Mouse (Mus musculus) MEL (cell line): Measurements from ENCODE around the gene Pramel6. TPM values are rescaled to one million over a fixed set of nuclear protein-coding genes. Genes with fewer than 3 reads are reported as not detected.

ENCODE experiments used
- DNase-seq: peaks from one replicate; pipeline ENCODE4 v3.0.0; 2011; ENCODE audit warnings: low read depth, low spot score
- H3K27ac ChIP-seq: 2 replicates; pipeline ENCODE4 v1.5.1; 2012; ENCODE audit warnings: low read depth, mild to moderate bottlenecking, control low read depth, low read length, moderate library complexity; ENCODE audit not compliant: control insufficient read depth
- H3K27me3 ChIP-seq, 2 experiments: fragments of 150-350 bp in 1 of 2; sonication (generic) in 1 of 2; 2 replicates each; pipeline ENCODE4 v1.6.1; 2012; ENCODE audit warnings: low read length in 2 of 2, mild to moderate bottlenecking in 2 of 2, improper control_type of control experiment in 1 of 2, moderate library complexity in 1 of 2; ENCODE audit not compliant: insufficient read depth in 2 of 2, control insufficient read depth in 1 of 2
- H3K36me3 ChIP-seq, 2 experiments: 2 replicates each; pipeline ENCODE4 v1.6.1; 2012 to 2014; ENCODE audit warnings: low read length in 2 of 2, improper control_type of control experiment in 1 of 2, inconsistent platforms in 1 of 2, mild to moderate bottlenecking in 1 of 2; ENCODE audit not compliant: insufficient read depth in 2 of 2, control insufficient read depth in 1 of 2
- H3K4me1 ChIP-seq, 2 experiments: fragments of 150-350 bp in 1 of 2; sonication (generic) in 1 of 2; 2 replicates each; pipeline ENCODE4 v1.6.1; 2012; ENCODE audit warnings: low read length in 2 of 2, improper control_type of control experiment in 1 of 2, mild to moderate bottlenecking in 1 of 2; ENCODE audit not compliant: insufficient read depth in 2 of 2, control insufficient read depth in 1 of 2
- H3K4me3 ChIP-seq, 2 experiments: fragments of 150-350 bp in 1 of 2; sonication (generic) in 1 of 2; 2 replicates each; pipeline ENCODE4 v1.5.1; 2012; ENCODE audit warnings: low read depth in 2 of 2, low read length in 2 of 2, mild to moderate bottlenecking in 2 of 2, moderate library complexity in 2 of 2, control low read depth in 1 of 2, improper control_type of control experiment in 1 of 2; ENCODE audit not compliant: control insufficient read depth in 1 of 2, insufficient read depth in 1 of 2
- H3K79me2 ChIP-seq: 2 replicates; pipeline ENCODE4 v1.6.1; 2012; ENCODE audit warnings: mild to moderate bottlenecking, low read length, moderate library complexity; ENCODE audit not compliant: control insufficient read depth, poor library complexity, insufficient read depth
- H3K9ac ChIP-seq: 2 replicates; pipeline ENCODE4 v1.6.1; 2012; ENCODE audit warnings: low read depth, mild to moderate bottlenecking, control low read depth, low read length, moderate library complexity; ENCODE audit not compliant: control insufficient read depth, poor library complexity, severe bottlenecking
- H3K9me3 ChIP-seq: fragments of 150-350 bp; sonication (generic); replicated peaks from 2 replicates; pipeline ENCODE4 v1.6.1; 2012; ENCODE audit warnings: mild to moderate bottlenecking, low read length, improper control_type of control experiment, moderate library complexity; ENCODE audit not compliant: insufficient read depth
- CHD1 ChIP-seq: IDR thresholded peaks from 2 replicates; pipeline ENCODE4 v1.6.1; 2012; ENCODE audit warnings: low read depth, mild to moderate bottlenecking, inconsistent platforms, low read length, improper control_type of control experiment
- CHD2 ChIP-seq: IDR thresholded peaks from 2 replicates; pipeline ENCODE4 v1.6.1; 2011; ENCODE audit warnings: low read length, improper control_type of control experiment
- CTCF ChIP-seq, 3 experiments: IDR thresholded peaks in 2 of 3; conservative IDR thresholded peaks in 1 of 3; 2 replicates each; pipeline ENCODE4 v1.5.1; 2011 to 2012; ENCODE audit warnings: low read length in 3 of 3, low read depth in 2 of 3, mild to moderate bottlenecking in 2 of 3, improper control_type of control experiment in 1 of 3, inconsistent platforms in 1 of 3, mixed read lengths in 1 of 3, moderate library complexity in 1 of 3; ENCODE audit not compliant: control insufficient read depth in 1 of 3, insufficient read depth in 1 of 3, poor library complexity in 1 of 3, severe bottlenecking in 1 of 3
- E2F4 ChIP-seq: IDR thresholded peaks from 2 replicates; pipeline ENCODE4 v1.6.1; 2011; ENCODE audit warnings: low read depth, low read length, improper control_type of control experiment, borderline replicate concordance
- ELF1 ChIP-seq: IDR thresholded peaks from 2 replicates; pipeline ENCODE4 v1.6.1; 2014; ENCODE audit warnings: low read depth, mild to moderate bottlenecking, inconsistent platforms, low read length, improper control_type of control experiment, moderate library complexity
- GABPA ChIP-seq: IDR thresholded peaks from 2 replicates; pipeline ENCODE4 v1.6.1; 2012; ENCODE audit warnings: low read depth, mild to moderate bottlenecking, inconsistent platforms, low read length, improper control_type of control experiment, moderate library complexity
- HCFC1 ChIP-seq: IDR thresholded peaks from 2 replicates; pipeline ENCODE4 v1.6.1; 2012; ENCODE audit warnings: low read depth, mild to moderate bottlenecking, inconsistent platforms, low read length, improper control_type of control experiment, moderate library complexity
- JUND ChIP-seq: IDR thresholded peaks from 2 replicates; pipeline ENCODE4 v1.6.1; 2011; ENCODE audit warnings: low read depth, mild to moderate bottlenecking, improper control_type of control experiment, low read length
- MAFK ChIP-seq: IDR thresholded peaks from 2 replicates; pipeline ENCODE4 v1.6.1; 2011; ENCODE audit warnings: low read depth, mild to moderate bottlenecking, low read length, improper control_type of control experiment, borderline replicate concordance
- MAZ ChIP-seq: IDR thresholded peaks from 2 replicates; pipeline ENCODE4 v1.6.1; 2012; ENCODE audit warnings: low read depth, mild to moderate bottlenecking, inconsistent platforms, low read length, improper control_type of control experiment
- MEF2A ChIP-seq: IDR thresholded peaks from 2 replicates; pipeline ENCODE4 v1.6.1; 2014; ENCODE audit warnings: low read depth, mild to moderate bottlenecking, inconsistent platforms, low read length, improper control_type of control experiment; ENCODE audit not compliant: poor library complexity, insufficient replicate concordance, severe bottlenecking; ENCODE audit errors: extremely low read depth
- MYB ChIP-seq: IDR thresholded peaks from 2 replicates; pipeline ENCODE4 v1.6.1; 2011; ENCODE audit warnings: mild to moderate bottlenecking, low read depth, low read length, improper control_type of control experiment
- MYC ChIP-seq: IDR thresholded peaks from 2 replicates; pipeline ENCODE4 v1.6.1; 2011; ENCODE audit warnings: low read depth, mild to moderate bottlenecking, low read length, improper control_type of control experiment, moderate library complexity
- NELFE ChIP-seq: IDR thresholded peaks from 2 replicates; pipeline ENCODE4 v1.6.1; 2011; ENCODE audit warnings: low read depth, low read length, improper control_type of control experiment
- NRF1 ChIP-seq: IDR thresholded peaks from 2 replicates; pipeline ENCODE4 v1.6.1; 2014; ENCODE audit warnings: low read depth, mild to moderate bottlenecking, inconsistent platforms, low read length, improper control_type of control experiment, moderate library complexity; ENCODE audit not compliant: poor library complexity, insufficient read depth, severe bottlenecking
- POLR2A ChIP-seq, 2 experiments: IDR thresholded peaks; 2 replicates each; pipeline ENCODE4 v1.6.1; 2011 to 2012; ENCODE audit warnings: low read length in 2 of 2, mild to moderate bottlenecking in 2 of 2, control low read depth in 1 of 2, improper control_type of control experiment in 1 of 2, low read depth in 1 of 2, moderate library complexity in 1 of 2; ENCODE audit not compliant: control insufficient read depth in 1 of 2, insufficient read depth in 1 of 2, poor library complexity in 1 of 2
- SIN3A ChIP-seq: IDR thresholded peaks from 2 replicates; pipeline ENCODE4 v1.6.1; 2012; ENCODE audit warnings: low read length, improper control_type of control experiment, inconsistent platforms
- SMC3 ChIP-seq: IDR thresholded peaks from 2 replicates; pipeline ENCODE4 v1.6.1; 2011; ENCODE audit warnings: low read depth, low read length, improper control_type of control experiment
- TAL1 ChIP-seq: IDR thresholded peaks from 2 replicates; pipeline ENCODE4 v1.6.1; 2012; ENCODE audit warnings: mild to moderate bottlenecking, inconsistent platforms, low read length, moderate library complexity, mixed read lengths
- TBP ChIP-seq: IDR thresholded peaks from 2 replicates; pipeline ENCODE4 v1.8.0; 2011; ENCODE audit warnings: low read depth, low read length, improper control_type of control experiment
- UBTF ChIP-seq: IDR thresholded peaks from 2 replicates; pipeline ENCODE4 v1.6.1; 2012; ENCODE audit warnings: low read depth, mild to moderate bottlenecking, inconsistent platforms, low read length, improper control_type of control experiment, moderate library complexity, borderline replicate concordance; ENCODE audit not compliant: insufficient read depth
- USF1 ChIP-seq: IDR thresholded peaks from 2 replicates; pipeline ENCODE4 v1.6.1; 2014; ENCODE audit warnings: low read depth, mild to moderate bottlenecking, inconsistent platforms, low read length, improper control_type of control experiment, moderate library complexity
- USF2 ChIP-seq, 2 experiments: IDR thresholded peaks; 2 replicates each; pipeline ENCODE4 v1.6.1; 2011 to 2012; ENCODE audit warnings: improper control_type of control experiment in 2 of 2, low read length in 2 of 2, borderline replicate concordance in 1 of 2, inconsistent platforms in 1 of 2, low read depth in 1 of 2, mild to moderate bottlenecking in 1 of 2; ENCODE audit not compliant: insufficient read depth in 1 of 2
- ZC3H11A ChIP-seq: IDR thresholded peaks from 2 replicates; pipeline ENCODE4 v1.6.1; 2012; ENCODE audit warnings: low read depth, mild to moderate bottlenecking, inconsistent platforms, low read length, improper control_type of control experiment
- ZKSCAN1 ChIP-seq: IDR thresholded peaks from 2 replicates; pipeline ENCODE4 v1.6.1; 2012; ENCODE audit warnings: low read depth, mild to moderate bottlenecking, inconsistent platforms, low read length, improper control_type of control experiment, moderate library complexity
- ZMIZ1 ChIP-seq: IDR thresholded peaks from 2 replicates; pipeline ENCODE4 v1.6.1; 2012; ENCODE audit warnings: low read depth, mild to moderate bottlenecking, inconsistent platforms, low read length, improper control_type of control experiment, moderate library complexity
- polyA plus RNA-seq, 2 experiments: library from polyadenylated mRNA; stranded (reverse) in 1 of 2; unstranded in 1 of 2; fragments of >175 nt in 1 of 2; fragments of >200 nt in 1 of 2; gene quantifications; 2 replicates each; pipeline versions ENCODE4 v1.2.1 to v1.2.4; 2012; ENCODE audit warnings: low replicate concordance in 2 of 2, low read depth in 1 of 2; ENCODE audit not compliant: insufficient read length in 2 of 2, insufficient read depth in 1 of 2, missing spikeins in 1 of 2
- total RNA-seq: library from RNA; depleted of rRNA; stranded (reverse); fragments of 300-350 nt; gene quantifications from 2 replicates; pipeline ENCODE4 v1.2.3, GENCODE M21; 2012

Pramel6 gene
- total and polyA plus RNA-seq, 3 experiments, result not detected

- no peak for DNase-seq
- Histone ChIP-seq H3K27me3 (no peaks in the 10 kb centered on the region), H3K9me3 (no peaks in the 10 kb centered on the region), H3K79me2 (no peaks in the 10 kb centered on the region), H3K9ac (no peak within 1 kb of the TSS), H3K36me3 (no peaks in the 10 kb centered on the region), H3K4me1 (no peaks in the 10 kb centered on the region), H3K27ac (no peak within 1 kb of the TSS), H3K4me3 (no peak within 1 kb of the TSS)
- no peak for TF ChIP-seq TAL1
- TF ChIP-seq ZMIZ1, result no peak
- no peak for TF ChIP-seq ZKSCAN1
- TF ChIP-seq ELF1, result no peak
- no peak for TF ChIP-seq MYC
- TF ChIP-seq UBTF, result no peak
- TF ChIP-seq E2F4, result no peak
- no peak for TF ChIP-seq MEF2A
- no peak for TF ChIP-seq GABPA
- no peak for TF ChIP-seq ZC3H11A
- no peak for TF ChIP-seq JUND
- TF ChIP-seq USF2 (IDR thresholded peaks at IDR 0.05; ENCODE audit: borderline replicate concordance in 1 of 2, insufficient read depth in 1 of 2, low read depth in 1 of 2, low read length in 2 of 2), result no peak
- no peak for TF ChIP-seq MAZ
- no peak for TF ChIP-seq USF1
- TF ChIP-seq MAFK, result no peak
- no peak for TF ChIP-seq SIN3A
- no peak for TF ChIP-seq CHD2
- TF ChIP-seq MYB, result no peak
- TF ChIP-seq CTCF (IDR thresholded peaks at IDR 0.05 in 2 of 3, conservative IDR thresholded peaks at IDR 0.05 in 1 of 3; ENCODE audit: control insufficient read depth in 1 of 3, insufficient read depth in 1 of 3, low read depth in 2 of 3, low read length in 3 of 3, poor library complexity in 1 of 3, severe bottlenecking in 1 of 3), result no peak
- TF ChIP-seq SMC3, result no peak
Observed at GRCm38 (mm10) chr2:87531496-87531895, 25.1 kb downstream of the Pramel6 start, which contains the start of gene Olfr153. Gene Olfr153, plus strand, starts transcription at chr2:87531796.

GRCm38 (mm10) chr2:87534826-87535225 is 28.5 kb downstream of the Pramel6 start:
- Histone ChIP-seq H3K27ac (no peak overlapping the region), H3K4me1 (no peaks in the 10 kb centered on the region), H3K9ac (no peak overlapping the region), H3K79me2 (no peaks in the 10 kb centered on the region), H3K9me3 (no peaks in the 10 kb centered on the region), H3K27me3 (no peaks in the 10 kb centered on the region), H3K4me3 (no peak overlapping the region), H3K36me3 (no peaks in the 10 kb centered on the region)
- TF ChIP-seq JUND (no peak), NELFE (no peak), E2F4 (no peak), UBTF (no peak), ZMIZ1 (no peak), USF1 (no peak), TBP (no peak), MYC (no peak), POLR2A (IDR thresholded peaks at IDR 0.05; ENCODE audit: control insufficient read depth in 1 of 2, insufficient read depth in 1 of 2, low read depth in 1 of 2, low read length in 2 of 2, poor library complexity in 1 of 2) (no peak), TAL1 (no peak), USF2 (IDR thresholded peaks at IDR 0.05; ENCODE audit: borderline replicate concordance in 1 of 2, insufficient read depth in 1 of 2, low read depth in 1 of 2, low read length in 2 of 2) (no peak), HCFC1 (no peak), CTCF (IDR thresholded peaks at IDR 0.05 in 2 of 3, conservative IDR thresholded peaks at IDR 0.05 in 1 of 3; ENCODE audit: control insufficient read depth in 1 of 3, insufficient read depth in 1 of 3, low read depth in 2 of 3, low read length in 3 of 3, poor library complexity in 1 of 3, severe bottlenecking in 1 of 3) (no peak), NRF1 (no peak), MEF2A (no peak), CHD1 (no peak)
- no peak for DNase-seq
